Comparison of ENCODE assay signal across 22 mouse cellular contexts in genomic region chr3:96458008-96458407, GRCm38 (mm10). TPM values are rescaled to one million over a fixed set of nuclear protein-coding genes. Genes with fewer than 3 reads are reported as not detected.
DNase-seq lines count a peak whose midpoint lies in the region; ATAC-seq lines count a peak whose summit lies in the region.
"Not testable (repeated sequence)": the region's sequence is repeated elsewhere in the genome, so short reads cannot be mapped to it uniquely, and the experiment has no call there.
"Had no signal": no experiment of that assay in that cellular context is flagged by ENCODE, and none has a peak within 500 bp of the region (broad histone marks: within the 10 kb centered on the region; RNA-seq: fewer than 3 reads in every experiment).

No protein-coding gene starts in this region.

- H3K4me1 ChIP-seq in embryonic facial prominence, embryonic 13.5 days; forebrain, embryonic 14.5 days (ENCODE audit: control insufficient read depth, insufficient read depth, low read length); heart, embryonic 14.5 days (ENCODE audit: control insufficient read depth in 2 of 2, insufficient read depth in 2 of 2, low read length in 2 of 2); hindbrain, embryonic 16.5 days (ENCODE audit: control insufficient read depth, insufficient read depth, low read depth, low read length); kidney, embryonic 16.5 days (ENCODE audit: insufficient read depth, low read length); liver, embryonic 15.5 days (replicated peaks); neural tube, embryonic 12.5 days: not testable (repeated sequence)

- not testable (repeated sequence) for DNase-seq in forebrain, embryonic 14.5 days (ENCODE audit: low spot score)

- peaks cover 15% of the 10 kb centered on the region for H3K27me3 ChIP-seq in embryonic facial prominence, embryonic 13.5 days
- H3K27me3 ChIP-seq in forebrain, embryonic 14.5 days (replicated peaks; ENCODE audit: control insufficient read depth, insufficient read depth, low read length); heart, embryonic 14.5 days (ENCODE audit: control insufficient read depth, insufficient read depth, low read length); kidney, embryonic 16.5 days (ENCODE audit: insufficient read depth, low read length); neural tube, embryonic 12.5 days (replicated peaks): not testable (repeated sequence)
- H3K27me3 ChIP-seq in hindbrain, embryonic 16.5 days (replicated peaks; ENCODE audit: control insufficient read depth, insufficient read depth, low read length), result peaks cover 11% of the 10 kb centered on the region
- H3K27me3 ChIP-seq in liver, embryonic 15.5 days, result peaks cover 14% of the 10 kb centered on the region

- not testable (repeated sequence) for H3K27ac ChIP-seq in embryonic facial prominence, embryonic 13.5 days; forebrain, embryonic 14.5 days (ENCODE audit: low read depth, low read length); heart, embryonic 14.5 days (replicated peaks in 1 of 2; ENCODE audit: control insufficient read depth in 1 of 2, insufficient read depth in 1 of 2, low read depth in 2 of 2, low read length in 2 of 2); hindbrain, embryonic 16.5 days (ENCODE audit: low read depth, low read length); kidney, embryonic 16.5 days (ENCODE audit: low read length); liver, embryonic 15.5 days (replicated peaks); neural tube, embryonic 12.5 days

- ATAC-seq in embryonic facial prominence, embryonic 13.5 days (ENCODE audit: insufficient number of reproducible peaks, insufficient read depth, low FRiP score, low TSS enrichment, low read depth), result peak; percentile 29; the same call in 1 of the 2 replicates
- peak; percentile 56 for ATAC-seq in forebrain, embryonic 14.5 days
- ATAC-seq in heart, embryonic 14.5 days (ENCODE audit: insufficient number of reproducible peaks, insufficient read depth, low FRiP score, low read depth), result 0 out of 2 replicates have a peak, but pooled peaks have one; percentile 10
- ATAC-seq in hindbrain, embryonic 16.5 days, result 0 out of 2 replicates have a peak, but pooled peaks have one; percentile 22
- ATAC-seq in kidney, embryonic 16.5 days (ENCODE audit: low FRiP score, low TSS enrichment), result peak; percentile 13; the same call in 1 of the 2 replicates
- ATAC-seq in liver, embryonic 15.5 days (ENCODE audit: insufficient read depth), result peak; percentile 40
- peak; percentile 49 for ATAC-seq in megakaryocyte, adult 5-6 weeks (ENCODE audit: poor library complexity, severe bottlenecking)
- ATAC-seq in neural tube, embryonic 12.5 days (ENCODE audit: low FRiP score, low read depth), result 0 out of 2 replicates have a peak, but pooled peaks have one; percentile 11

- H3K4me2 ChIP-seq in embryonic facial prominence, embryonic 13.5 days; forebrain, embryonic 14.5 days (ENCODE audit: low read length); heart, embryonic 14.5 days (ENCODE audit: low read length); hindbrain, embryonic 16.5 days (ENCODE audit: low read length); kidney, embryonic 16.5 days (replicated peaks; ENCODE audit: low read depth, low read length); liver, embryonic 15.5 days; neural tube, embryonic 12.5 days (replicated peaks): not testable (repeated sequence)

- H3K9me3 ChIP-seq in embryonic facial prominence, embryonic 13.5 days; forebrain, embryonic 14.5 days (replicated peaks; ENCODE audit: control insufficient read depth, low read length); heart, embryonic 14.5 days (ENCODE audit: control insufficient read depth, low read length); hindbrain, embryonic 16.5 days (ENCODE audit: control insufficient read depth, low read length); kidney, embryonic 16.5 days (ENCODE audit: low read length); liver, embryonic 15.5 days (replicated peaks); neural tube, embryonic 12.5 days: not testable (repeated sequence)

- no CpG with 5 or more reads among the region's 53 CpGs for WGBS in embryonic facial prominence, embryonic 13.5 days
- WGBS in forebrain, embryonic 14.5 days, result no CpG with 5 or more reads among the region's 53 CpGs
- no CpG with 5 or more reads among the region's 53 CpGs for WGBS in heart, embryonic 14.5 days
- WGBS in hindbrain, embryonic 16.5 days, result no CpG with 5 or more reads among the region's 53 CpGs
- no CpG with 5 or more reads among the region's 53 CpGs for WGBS in kidney, embryonic 16.5 days
- no CpG with 5 or more reads among the region's 53 CpGs for WGBS in liver, embryonic 15.5 days (ENCODE audit: insufficient replicate concordance)
- WGBS in neural tube, embryonic 12.5 days, result no CpG with 5 or more reads among the region's 53 CpGs

- H3K4me3 ChIP-seq in embryonic facial prominence, embryonic 13.5 days; forebrain, embryonic 14.5 days (ENCODE audit: low read depth, low read length); heart, embryonic 14.5 days (ENCODE audit: control insufficient read depth in 1 of 2, insufficient read depth in 1 of 2, low read depth in 1 of 2, low read length in 2 of 2); hindbrain, embryonic 16.5 days (ENCODE audit: low read length); kidney, embryonic 16.5 days (ENCODE audit: low read length); liver, embryonic 15.5 days (replicated peaks); neural tube, embryonic 12.5 days: not testable (repeated sequence)

- not testable (repeated sequence) for H3K9ac ChIP-seq in embryonic facial prominence, embryonic 13.5 days; forebrain, embryonic 14.5 days (ENCODE audit: low read length); heart, embryonic 14.5 days (ENCODE audit: low read length); hindbrain, embryonic 16.5 days (ENCODE audit: low read depth, low read length); kidney, embryonic 16.5 days (replicated peaks; ENCODE audit: low read length); liver, embryonic 15.5 days; neural tube, embryonic 12.5 days

- not testable (repeated sequence) for H3K36me3 ChIP-seq in embryonic facial prominence, embryonic 13.5 days; forebrain, embryonic 14.5 days (ENCODE audit: control insufficient read depth, insufficient read depth, low read length); heart, embryonic 14.5 days (ENCODE audit: control insufficient read depth, insufficient read depth, low read length); hindbrain, embryonic 16.5 days (ENCODE audit: control insufficient read depth, insufficient read depth, low read length); kidney, embryonic 16.5 days (ENCODE audit: insufficient read depth, low read length); liver, embryonic 15.5 days (replicated peaks); neural tube, embryonic 12.5 days

RNA-seq across cellular contexts. Expression of gene BC107364, which starts 5.9 kb away (rescaled TPM):
- 0.20 TPM in 1 of 2 replicates, not detected in the other for polyA plus RNA-seq in embryonic facial prominence, embryonic 13.5 days (2015; fragmentation: Nextera tagmentation; extraction: Ambion mirVana)
- polyA plus RNA-seq in forebrain, embryonic 14.5 days (2014; fragmentation: Nextera tagmentation; extraction: Ambion mirVana), result not detected in 2 replicates
- polyA plus RNA-seq in heart, embryonic 14.5 days (2014; fragmentation: Nextera tagmentation; extraction: Ambion mirVana), result 0.66 and 1.0 TPM in 2 replicates
- polyA plus RNA-seq in hindbrain, embryonic 16.5 days (2015; fragmentation: Nextera tagmentation; extraction: Ambion mirVana), result not detected in 2 replicates
- polyA plus RNA-seq in kidney, embryonic 16.5 days (2015; fragmentation: Nextera tagmentation; extraction: Ambion mirVana), result 0.25 TPM in 1 of 2 replicates, not detected in the other
- polyA plus RNA-seq in liver, embryonic 15.5 days (2015; fragmentation: Nextera tagmentation; extraction: Ambion mirVana), result not detected in 2 replicates
- total RNA-seq in megakaryocyte, adult 5-6 weeks (2015), result not detected in 2 replicates
- total RNA-seq in megakaryocyte, adult 5-6 weeks (2017), result not detected in 2 replicates
- polyA plus RNA-seq in neural tube, embryonic 12.5 days (2016; fragmentation: Nextera tagmentation; extraction: Ambion mirVana), result not detected in 2 replicates
- total RNA-seq: adrenal gland, adult 8-10 months; ES-E14; gastrocnemius, postnatal 10 days; heart, adult 18-20 months; heart, postnatal 25 days; hindbrain, postnatal 0 days; layer of hippocampus, postnatal 10 days; left cerebral cortex, adult 8-10 months had no signal
- polyA plus RNA-seq: CD4-positive, CD25-positive, alpha-beta regulatory T cell, adult 4 months; hindbrain, postnatal 0 days; large intestine, adult 2 months; macrophage; midbrain, embryonic 15.5 days; Patski; spleen, adult 2 months had no signal
